Mouse (Mus musculus) embryonic stem cell, embryonic (primary cell): ENCODE data around the gene Gm11639.

ENCODE experiments used
- CTCF ChIA-PET, 4 experiments: fragments of 300-600 bp in 2 of 4; fragments of 350-600 bp in 2 of 4; sonication (Branson Sonifier 250); formaldehyde crosslinking; loops; one replicate each; lab custom pipeline; 2022; ENCODE audit warnings: inconsistent platforms in 2 of 4; lab: Charles Lee
- POLR2A ChIA-PET, 4 experiments: fragments of 300-600 bp in 2 of 4; fragments of 350-600 bp in 2 of 4; sonication (Branson Sonifier 250); formaldehyde crosslinking; loops; one replicate each; lab custom pipeline; 2022; ENCODE audit warnings: antibody characterized with exemption in 4 of 4, inconsistent platforms in 1 of 4; lab: Charles Lee

Gm11639 gene

GRCm38 (mm10) chr11:105135692-105136091 is 450.2 kb downstream of the Gm11639 start:
- ChIA-PET POLR2A (interaction anchor here in 2 of 4 experiments (2.0 to 3.7 kb wide), 3 partner anchors 9 to 16 kb away, joined by 9 to 44 read pairs (median 22); partner anchors contain the start of gene Mettl2 (in 2 of the 2)), CTCF (interaction anchor here in 1 of 4 experiments (1.0 to 1.2 kb wide), 2 partner anchors 9 to 11 kb away, joined by 3 to 4 read pairs; partner anchors contain the start of gene Mettl2)

- POLR2A ChIA-PET = interaction anchor here in 2 of 4 experiments (0.7 to 4.2 kb wide), 15 partner anchors 8 to 50 kb away, joined by 3 to 44 read pairs (median 5); partner anchors contain the start of genes Mettl2 (in 2 of the 2), Gm10842 (in 1 of the 2) and Tlk2 (in 1 of the 2)
- CTCF ChIA-PET = interaction anchor here in 2 of 4 experiments (1.1 to 1.3 kb wide), 2 partner anchors 9 to 11 kb away, joined by 3 read pairs; partner anchors contain the start of gene Mettl2 (in 1 of the 2)
Observed at GRCm38 (mm10) chr11:105137255-105137654, 451.7 kb downstream of the Gm11639 start.

GRCm38 (mm10) chr11:105140512-105140911 is 455.0 kb downstream of the Gm11639 start:
- ChIA-PET CTCF (interaction anchor here in 2 of 4 experiments (0.6 to 0.7 kb wide), 2 partner anchors 130 to 595 kb away, joined by 3 to 5 read pairs; no protein-coding TSS in a partner anchor), POLR2A (interaction anchor here in 2 of 4 experiments (1.0 to 3.9 kb wide), 12 partner anchors 11 to 74 kb away, joined by 3 to 21 read pairs (median 4); partner anchors contain the start of gene Mettl2 (in 2 of the 2))

- ChIA-PET CTCF (interaction anchor here in 1 of 4 experiments (0.7 kb wide), 1 partner anchor 129 kb away, joined by 3 read pairs; no protein-coding TSS in a partner anchor), POLR2A (interaction anchor here in 2 of 4 experiments (1.0 to 3.9 kb wide), 16 partner anchors 10 to 73 kb away, joined by 3 to 21 read pairs (median 4); partner anchors contain the start of gene Mettl2 (in 1 of the 2))
Observed at GRCm38 (mm10) chr11:105141115-105141514, 455.6 kb downstream of the Gm11639 start.

GRCm38 (mm10) chr11:105143564-105143963 is 458.1 kb downstream of the Gm11639 start:
- ChIA-PET CTCF (interaction anchor here in 2 of 4 experiments (0.6 to 2.1 kb wide), 3 partner anchors 16 to 20 kb away, joined by 3 to 4 read pairs (median 3); partner anchors contain the start of gene Mettl2 (in 1 of the 2)), POLR2A (interaction anchor here in 1 of 4 experiments (1.3 to 4.9 kb wide), 3 partner anchors 12 to 20 kb away, joined by 3 to 21 read pairs (median 21); partner anchors contain the start of gene Mettl2)

- CTCF ChIA-PET = interaction anchor here in 1 of 4 experiments (0.8 to 2.1 kb wide), 2 partner anchors 15 to 18 kb away, joined by 3 to 4 read pairs; partner anchors contain the start of gene Mettl2
- POLR2A ChIA-PET = interaction anchor here in 1 of 4 experiments (3.9 to 4.9 kb wide), 2 partner anchors 12 to 17 kb away, joined by 21 read pairs; partner anchors contain the start of gene Mettl2
Observed at GRCm38 (mm10) chr11:105144084-105144483, 458.6 kb downstream of the Gm11639 start.

GRCm38 (mm10) chr11:105144508-105145210 is 459.2 kb downstream of the Gm11639 start:
- ChIA-PET POLR2A (interaction anchor here in 3 of 4 experiments (0.6 to 4.9 kb wide), 11 partner anchors 11 to 821 kb away, joined by 3 to 21 read pairs (median 3); partner anchors contain the start of gene Mettl2 (in 2 of the 3)), CTCF (interaction anchor here in 1 of 4 experiments (0.8 to 2.1 kb wide), 2 partner anchors 15 to 18 kb away, joined by 3 to 4 read pairs; partner anchors contain the start of gene Mettl2)

- CTCF ChIA-PET = interaction anchor here in 1 of 4 experiments (0.6 to 2.1 kb wide), 2 partner anchors 19 to 1495 kb away, joined by 4 to 5 read pairs; partner anchors contain the start of gene Mettl2
- POLR2A ChIA-PET = interaction anchor here in 3 of 4 experiments (0.6 to 4.9 kb wide), 12 partner anchors 11 to 821 kb away, joined by 3 to 21 read pairs (median 4); partner anchors contain the start of gene Mettl2 (in 2 of the 3)
Observed at GRCm38 (mm10) chr11:105145211-105145610, 459.7 kb downstream of the Gm11639 start.

- ChIA-PET CTCF (interaction anchor here in 2 of 4 experiments (0.5 to 0.6 kb wide), 2 partner anchors 443 to 818 kb away, joined by 4 to 5 read pairs; no protein-coding TSS in a partner anchor), POLR2A (interaction anchor here in 2 of 4 experiments (1.0 to 4.9 kb wide), 4 partner anchors 9 to 20 kb away, joined by 3 to 21 read pairs (median 12); partner anchors contain the start of gene Mettl2 (in 1 of the 2))
Observed at GRCm38 (mm10) chr11:105146593-105146992, 461.1 kb downstream of the Gm11639 start, which contains the start of gene Gm10842. Gene Gm10842, plus strand, starts transcription at chr11:105146893.

- ChIA-PET CTCF (interaction anchor here in 2 of 4 experiments (0.7 to 1.4 kb wide), 2 partner anchors 16 to 508 kb away, joined by 3 read pairs; no protein-coding TSS in a partner anchor), POLR2A (interaction anchor here in 3 of 4 experiments (0.6 to 6.1 kb wide), 8 partner anchors 11 to 976 kb away, joined by 3 to 55 read pairs (median 6); partner anchors contain the start of gene Mettl2 (in 1 of the 3))
Observed at GRCm38 (mm10) chr11:105149353-105149752, 463.8 kb downstream of the Gm11639 start.

GRCm38 (mm10) chr11:105149766-105150165 is 464.3 kb downstream of the Gm11639 start:
- CTCF ChIA-PET = interaction anchor here in 1 of 4 experiments (0.7 kb wide), 1 partner anchor 508 kb away, joined by 3 read pairs; no protein-coding TSS in a partner anchor
- POLR2A ChIA-PET = interaction anchor here in 3 of 4 experiments (0.6 to 6.1 kb wide), 8 partner anchors 12 to 815 kb away, joined by 3 to 55 read pairs (median 6); partner anchors contain the start of gene Mettl2 (in 1 of the 3)

- ChIA-PET POLR2A (interaction anchor here in 3 of 4 experiments (0.5 to 6.1 kb wide), 27 partner anchors 9 to 873 kb away, joined by 3 to 55 read pairs (median 7); partner anchors contain the start of genes Mettl2 (in 2 of the 3) and Tlk2 (in 1 of the 3)), CTCF (no interaction called here)
Observed at GRCm38 (mm10) chr11:105150691-105151090, 465.2 kb downstream of the Gm11639 start.

GRCm38 (mm10) chr11:105151226-105152016 is 465.9 kb downstream of the Gm11639 start:
- ChIA-PET CTCF (interaction anchor here in 3 of 4 experiments (0.6 to 0.9 kb wide), 8 partner anchors 16 to 1820 kb away, joined by 3 to 6 read pairs (median 3); partner anchors contain the start of gene Mettl2 (in 1 of the 3)), POLR2A (interaction anchor here (0.6 to 6.1 kb wide), 40 partner anchors 8 to 952 kb away, joined by 3 to 55 read pairs (median 4); partner anchors contain the start of genes Mettl2 (in 3 of the 4) and Tlk2 (in 1 of the 4))

- CTCF ChIA-PET = interaction anchor here in 3 of 4 experiments (0.6 to 0.9 kb wide), 6 partner anchors 15 to 1819 kb away, joined by 3 to 6 read pairs (median 3); no protein-coding TSS in a partner anchor
- POLR2A ChIA-PET = interaction anchor here (0.6 to 6.1 kb wide), 30 partner anchors 8 to 951 kb away, joined by 3 to 55 read pairs (median 6); partner anchors contain the start of genes Mettl2 (in 3 of the 4) and Tlk2 (in 1 of the 4)
Observed at GRCm38 (mm10) chr11:105152017-105152300, 466.5 kb downstream of the Gm11639 start.

GRCm38 (mm10) chr11:105152357-105152899 is 466.9 kb downstream of the Gm11639 start:
- POLR2A ChIA-PET = interaction anchor here (0.6 to 6.1 kb wide), 22 partner anchors 8 to 889 kb away, joined by 3 to 55 read pairs (median 8); partner anchors contain the start of genes Mettl2 (in 3 of the 4) and Tlk2 (in 1 of the 4)
- CTCF ChIA-PET = interaction anchor here in 2 of 4 experiments (0.6 to 1.3 kb wide), 2 partner anchors 14 to 31 kb away, joined by 3 to 4 read pairs; no protein-coding TSS in a partner anchor
